Mouse (Mus musculus): ENCODE measurements at regions not wholly inside any gene's neighbourhood (a gene's known extent, or its start where the extent isn't known, plus 50 kb on each side); places are given as distances from the start of the nearest gene placed in this dataset.

DNA sequence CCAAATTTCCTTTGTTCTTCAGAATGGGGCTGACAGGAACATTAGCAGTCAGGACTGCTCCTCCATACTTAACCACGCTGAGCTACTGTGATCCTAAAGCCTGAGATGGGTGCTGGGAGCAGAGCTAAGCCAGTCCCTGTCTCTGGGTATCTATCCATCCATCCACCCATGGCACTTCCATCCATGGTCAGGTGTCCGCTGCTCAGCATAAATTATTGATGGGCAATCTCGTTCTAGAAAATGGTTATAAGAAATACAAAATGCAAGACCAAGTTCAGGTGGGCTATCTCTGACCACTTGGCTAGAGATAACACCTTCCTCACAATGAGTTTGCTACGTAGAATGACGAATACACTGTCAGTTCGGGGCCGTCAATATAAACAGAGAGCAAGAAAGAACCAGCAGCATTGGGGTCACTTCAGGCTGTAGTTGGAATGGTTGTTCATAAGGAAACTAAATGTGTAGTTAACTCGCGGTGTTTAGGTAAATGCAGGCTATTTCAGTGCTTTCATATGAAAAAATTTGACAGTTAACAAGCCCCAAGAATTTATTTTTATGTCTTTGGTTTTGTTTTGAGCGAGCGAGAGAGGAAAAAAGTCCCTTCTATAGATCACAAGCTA lies 453.9 kb upstream of the Pou3f3 start:
- TF ChIP-seq CTCF (IDR thresholded peaks at IDR 0.05; ENCODE audit: borderline replicate concordance, extremely low read depth, insufficient read depth, insufficient read length), result no peak
- no peak for TF ChIP-seq POLR2A (IDR thresholded peaks at IDR 0.05; ENCODE audit: borderline replicate concordance, extremely low read depth, insufficient read depth, insufficient read length, poor library complexity, severe bottlenecking)

Measured in brain, embryonic 14.5 days (tissue).